Mouse (Mus musculus): ENCODE measurements around the gene Ddb2.

DNA sequence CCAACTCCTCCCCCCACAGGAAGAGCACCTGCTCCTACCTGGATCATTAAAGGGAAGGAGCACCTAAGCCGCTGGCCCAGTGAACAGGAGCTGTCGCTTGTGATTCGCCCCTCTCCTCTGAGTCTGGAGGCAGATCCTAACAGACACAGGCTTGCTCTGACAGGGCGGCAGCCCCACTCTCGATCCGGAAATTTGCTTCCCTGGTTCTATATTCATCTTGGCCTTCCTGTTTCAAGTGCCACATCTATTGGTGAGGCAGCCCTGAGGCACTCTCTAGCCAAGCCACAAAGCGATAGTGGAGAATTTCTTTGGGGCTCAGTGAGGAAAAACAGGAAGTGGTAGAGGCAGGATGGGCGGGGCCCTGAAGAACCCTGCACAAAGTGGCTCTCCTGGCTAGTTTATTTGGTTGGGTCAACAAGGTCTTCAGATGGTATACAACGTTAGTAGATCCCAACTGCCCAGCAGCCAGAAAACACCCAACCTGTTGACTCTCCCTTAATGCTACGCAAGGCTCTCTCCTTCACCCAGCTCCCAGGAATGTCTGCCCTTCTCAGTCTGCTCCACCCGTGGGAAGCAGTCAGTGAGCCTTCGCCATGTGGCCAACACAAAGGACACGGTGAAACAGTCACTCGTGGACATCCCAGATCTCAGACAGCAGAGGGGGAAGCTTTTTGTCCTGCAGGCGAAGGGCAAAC lies 52.9 kb downstream of the Ddb2 start, which contains the start of gene Madd:
- TF ChIP-seq ZC3H11A (IDR thresholded peaks at IDR 0.05; ENCODE audit: borderline replicate concordance, low read depth, low read length) (no peak), MAFK (IDR thresholded peaks at IDR 0.05; ENCODE audit: insufficient read depth, low read depth, low read length) (no peak), ZNF384 (IDR thresholded peaks at IDR 0.05; ENCODE audit: low read depth, low read length) (no peak), CHD2 (IDR thresholded peaks at IDR 0.05; ENCODE audit: low read depth, low read length) (no peak), HCFC1 (IDR thresholded peaks at IDR 0.05; ENCODE audit: borderline replicate concordance, insufficient read depth, low read length) (no peak)
